Mouse (Mus musculus) kidney, adult 18-20 months (tissue): ENCODE data around the gene Gm13305.
"Not testable (repeated sequence)": the region's sequence is repeated elsewhere in the genome, so short reads cannot be mapped to it uniquely, and the experiment has no call there.

Experiments used
- DNase-seq: peaks from one replicate; pipeline ENCODE4 v3.0.0; 2021

The Gm13305 gene

GRCm38 (mm10) chr4:42168503-42168902, at the start of gene Gm13305:
Gene Gm13305 (minus strand): TSS chr4:42168603.
- not testable (repeated sequence) for DNase-seq

DNA sequence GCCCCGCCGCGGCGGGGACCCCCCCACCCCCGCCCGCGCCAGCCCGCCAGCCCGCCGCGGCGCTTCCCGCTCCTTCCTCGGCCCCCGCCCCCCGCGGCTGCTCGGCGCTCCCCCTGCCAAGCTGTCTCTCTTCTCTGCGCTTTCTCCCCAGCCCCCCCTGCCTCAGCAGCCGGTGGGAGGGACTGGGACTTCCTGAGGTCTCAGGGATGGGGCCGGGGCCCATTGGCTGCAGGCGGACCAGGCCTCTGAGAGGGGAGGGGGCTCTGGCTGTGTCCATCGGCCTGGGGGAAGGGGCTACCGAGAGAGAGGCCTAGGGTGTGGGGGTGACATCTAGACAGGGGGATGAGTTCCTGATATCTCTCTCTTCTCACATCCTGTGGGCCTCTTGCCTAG, 16.6 kb upstream of the Gm13305 start:
- not testable (repeated sequence) for DNase-seq

DNA sequence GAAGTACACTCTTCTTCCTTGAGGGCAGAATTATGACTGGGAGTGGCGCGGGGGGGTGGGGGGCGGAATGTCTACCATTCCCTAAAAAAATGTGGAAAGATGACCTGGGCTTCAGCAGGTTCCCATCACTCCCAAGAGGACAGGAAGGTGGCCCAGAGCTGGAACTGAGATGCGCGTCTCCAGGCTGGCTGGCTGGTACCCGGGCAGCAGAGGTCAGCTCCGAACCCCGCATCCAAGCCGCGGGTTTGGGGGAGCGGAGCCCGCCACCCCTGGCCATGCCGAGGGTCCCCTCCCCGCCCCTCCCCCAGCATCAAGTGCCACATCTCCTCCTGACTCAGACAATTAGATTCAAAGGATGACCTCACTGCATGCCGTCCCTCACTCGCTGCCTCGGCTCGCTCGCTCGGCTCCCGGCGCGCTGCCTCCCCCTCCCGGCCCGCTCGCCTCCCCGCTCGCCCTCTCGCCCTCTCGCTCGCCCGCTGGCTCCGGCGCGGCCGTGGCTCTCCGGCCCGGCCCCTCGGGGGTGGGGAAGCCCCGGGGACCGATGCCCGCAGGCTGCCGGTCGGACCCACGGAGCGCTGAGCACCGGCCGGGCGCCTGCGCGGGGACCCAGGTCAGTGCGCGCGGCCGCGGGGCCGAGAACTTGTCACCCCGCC, 16.0 kb upstream of the Gm13305 start:
- not testable (repeated sequence) for DNase-seq

DNA sequence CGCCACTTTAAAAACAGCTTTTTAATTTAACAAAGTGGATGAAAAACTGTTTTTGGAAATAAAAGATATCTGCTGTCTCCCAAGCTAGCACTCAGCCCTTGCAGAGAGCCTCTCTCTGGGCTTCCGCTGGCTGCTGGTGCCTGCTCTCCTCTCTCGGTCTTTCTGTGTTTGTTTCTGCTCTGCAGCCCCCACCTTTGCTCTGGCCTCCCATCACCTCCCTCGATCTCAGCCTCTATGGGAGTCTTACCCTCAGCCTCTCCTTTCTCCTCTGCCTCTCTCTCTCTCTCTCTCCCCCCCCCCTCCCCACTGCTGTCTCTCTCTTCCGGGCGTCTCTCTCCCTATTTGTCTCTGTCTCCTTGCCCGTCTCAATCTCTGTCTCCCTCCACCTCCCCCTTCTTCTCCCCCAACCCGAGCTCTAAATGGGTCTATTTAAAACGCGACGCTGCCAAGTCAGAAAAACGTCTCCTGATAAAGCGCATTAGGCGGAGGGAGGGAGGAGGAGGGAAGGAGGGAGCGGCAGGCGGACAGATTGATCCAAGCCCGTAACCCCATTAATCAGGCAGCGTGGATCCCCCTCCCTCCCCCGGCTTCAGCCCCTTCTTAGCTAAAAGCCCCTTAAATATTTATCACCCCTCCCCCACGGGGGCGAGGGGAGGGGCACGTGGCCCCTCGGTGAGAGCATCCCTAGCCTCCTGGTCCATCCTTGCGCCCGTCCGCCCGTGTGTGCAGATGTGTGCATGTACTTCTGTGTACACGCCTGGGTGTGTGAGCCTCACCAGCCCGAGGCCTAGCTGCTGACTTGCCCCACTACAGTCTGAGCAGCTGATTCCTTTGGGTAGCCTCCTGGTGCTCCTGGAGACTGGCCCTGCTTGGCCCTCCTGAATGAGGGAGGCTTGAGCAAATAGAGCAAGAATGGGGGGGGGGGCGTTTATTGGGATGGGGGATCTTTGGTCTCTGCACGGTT, 15.1 kb upstream of the Gm13305 start:
- not testable (repeated sequence) for DNase-seq

- DNase-seq, result not testable (repeated sequence)
These were observed 9.8 kb upstream of the Gm13305 start for GRCm38 (mm10) chr4:42178243-42178642.

GRCm38 (mm10) chr4:42153136-42153535, 15.3 kb downstream of the Gm13305 start, which contains the start of gene Gm13306:
Gene Gm13306 (plus strand): TSS chr4:42153436.
- DNase-seq, result not testable (repeated sequence)

- not testable (repeated sequence) for DNase-seq
These were observed 53.9 kb downstream of the Gm13305 start, which contains the start of gene Gm13304 for GRCm38 (mm10) chr4:42114517-42114916. Gene Gm13304 (plus strand): TSS chr4:42114817.
